In genomic region chr6:140472345-140472744, GRCm38 (mm10) we compare ENCODE assay signal across 8 mouse cellular contexts. TPM values are rescaled to one million over a fixed set of nuclear protein-coding genes. Genes with fewer than 3 reads are reported as not detected.
A peak's percentile ranks its signal among the peaks of the same experiment; 100 is the strongest.
DNase-seq lines count a peak whose midpoint lies in the region; ATAC-seq lines count a peak whose summit lies in the region.

No protein-coding gene starts in this region.

- H3K4me2 ChIP-seq in kidney, embryonic 14.5 days (replicated peaks; ENCODE audit: low read depth, low read length), result no peak overlapping the region

- no peaks in the 10 kb centered on the region for H3K9me3 ChIP-seq in kidney, embryonic 14.5 days (ENCODE audit: control insufficient read depth, low read length)

- H3K27ac ChIP-seq in kidney, embryonic 14.5 days (ENCODE audit: low read depth, low read length), result no peak overlapping the region

- H3K27me3 ChIP-seq in kidney, embryonic 14.5 days (ENCODE audit: control insufficient read depth, insufficient read depth, low read length), result no peaks in the 10 kb centered on the region

- 60% methylated on average over 4 of the region's 4 CpGs for WGBS in kidney, embryonic 14.5 days

- H3K4me3 ChIP-seq in kidney, embryonic 14.5 days (ENCODE audit: low read length), result no peak overlapping the region

- H3K9ac ChIP-seq in kidney, embryonic 14.5 days (ENCODE audit: low read depth, low read length), result no peak overlapping the region

- ATAC-seq in kidney, embryonic 14.5 days (ENCODE audit: low FRiP score, low TSS enrichment), result no peak

- H3K36me3 ChIP-seq in kidney, embryonic 14.5 days (ENCODE audit: control insufficient read depth, insufficient read depth, low read length), result no peaks in the 10 kb centered on the region

- DNase-seq in kidney, adult 18-20 months, result peak; percentile 68
- DNase-seq in Muller cell, postnatal 12 days (ENCODE audit: inconsistent ontology term), result peak; percentile 58
- DNase-seq in cerebellum, adult 9-10 months, result peak; percentile 90
- DNase-seq in gastrocnemius, adult 8-10 months (ENCODE audit: low spot score in 2 of 2), result peak; percentile 43 to 58
- DNase-seq in layer of hippocampus, adult 18-20 months (ENCODE audit: low spot score in 2 of 2), result peak; percentile 60 to 90
- DNase-seq in lung, postnatal 4 days, result peak; percentile 37 to 72
- DNase-seq in thymus, postnatal 25 days, result peak; percentile 63

- H3K4me1 ChIP-seq in kidney, embryonic 14.5 days (ENCODE audit: control insufficient read depth, insufficient read depth, low read length), result 0 out of 2 replicates have a peak, but pooled peaks cover 2% of the 10 kb centered on the region

RNA-seq across cellular contexts. Expression of gene Plekha5, which starts 48.5 kb away (rescaled TPM):
- polyA plus RNA-seq in kidney, embryonic 14.5 days (2014; fragmentation: Nextera tagmentation; extraction: Ambion mirVana), result 43.8 and 63.4 TPM in 2 replicates
- 1 to 10 TPM; 6.1 to 9.4 (median 7.0) TPM for total RNA-seq in gastrocnemius, adult 8-10 months (2022)
- total RNA-seq in layer of hippocampus, adult 18-20 months (2021), result 100 to 1,000 TPM in 1 of 2 experiments, 10 to 100 TPM in 1; 99.4 to 104 TPM

Comparison
In these comparisons a context has a peak if more than half of its experiments do, and no peak if none do; other contexts are left out.
1. RNA of gene Plekha5, which starts 48.5 kb away (total RNA-seq): 99.4 to 104 TPM in layer of hippocampus, adult 18-20 months; 6.1 to 9.4 TPM in gastrocnemius, adult 8-10 months; every median in the first group is over 4 times any median in the second.
2. Peak in every context shown above with its lines, with median percentiles within 50 percentile points of each other: DNase-seq.